Mouse (Mus musculus): ENCODE data around the gene Heatr4.
A peak's percentile ranks its signal among the peaks of the same experiment; 100 is the strongest.
"Not testable (repeated sequence)": the region's sequence is repeated elsewhere in the genome, so short reads cannot be mapped to it uniquely, and the experiment has no call there.

The Heatr4 gene

GRCm38 (mm10) chr12:83984752-83985151, at the start of gene Heatr4:
Heatr4 (minus strand) TSS chr12:83984852.
- DNase-seq (ENCODE audit: low spot score) = no peak

GRCm38 (mm10) chr12:84034108-84034507, 49.5 kb upstream of the Heatr4 start:
- no peak for DNase-seq (ENCODE audit: low spot score)

GRCm38 (mm10) chr12:84033302-84033701, 48.6 kb upstream of the Heatr4 start:
- DNase-seq (ENCODE audit: low spot score) = not testable (repeated sequence)

GRCm38 (mm10) chr12:84032854-84033253, 48.2 kb upstream of the Heatr4 start:
- DNase-seq (ENCODE audit: low spot score) = no peak

GRCm38 (mm10) chr12:84030659-84031332, 46.1 kb upstream of the Heatr4 start:
- peak; percentile 46 for DNase-seq (ENCODE audit: low spot score)

GRCm38 (mm10) chr12:84029043-84029442, 44.4 kb upstream of the Heatr4 start:
- not testable (repeated sequence) for DNase-seq (ENCODE audit: low spot score)

GRCm38 (mm10) chr12:84028328-84028727, 43.7 kb upstream of the Heatr4 start:
- DNase-seq (ENCODE audit: low spot score) = not testable (repeated sequence)

GRCm38 (mm10) chr12:84025888-84026287, 41.2 kb upstream of the Heatr4 start:
- DNase-seq (ENCODE audit: low spot score) = no peak

GRCm38 (mm10) chr12:84023052-84023745, 38.5 kb upstream of the Heatr4 start:
- DNase-seq (ENCODE audit: low spot score) = no peak

- DNase-seq (ENCODE audit: low spot score) = not testable (repeated sequence)
Measured at GRCm38 (mm10) chr12:84022266-84022665, 37.6 kb upstream of the Heatr4 start.

GRCm38 (mm10) chr12:84020528-84020927, 35.9 kb upstream of the Heatr4 start:
- peak; percentile 58 for DNase-seq (ENCODE audit: low spot score)

GRCm38 (mm10) chr12:84013701-84014100, 29.0 kb upstream of the Heatr4 start:
- DNase-seq (ENCODE audit: low spot score) = no peak

GRCm38 (mm10) chr12:84013130-84013529, 28.5 kb upstream of the Heatr4 start:
- no peak for DNase-seq (ENCODE audit: low spot score)

GRCm38 (mm10) chr12:84011251-84012040, 26.8 kb upstream of the Heatr4 start:
- DNase-seq (ENCODE audit: low spot score) = peak; percentile 77

GRCm38 (mm10) chr12:84010201-84010600, 25.5 kb upstream of the Heatr4 start:
- DNase-seq (ENCODE audit: low spot score) = no peak

GRCm38 (mm10) chr12:84009171-84009965, 24.7 kb upstream of the Heatr4 start, which contains the start of gene Acot1:
Acot1 (plus strand) TSS chr12:84009490.
- peak; percentile 77 for DNase-seq (ENCODE audit: low spot score)

GRCm38 (mm10) chr12:84008729-84009128, 24.1 kb upstream of the Heatr4 start:
- DNase-seq (ENCODE audit: low spot score) = no peak

- no peak for DNase-seq (ENCODE audit: low spot score)
Measured at GRCm38 (mm10) chr12:84008251-84008650, 23.6 kb upstream of the Heatr4 start.

- no peak for DNase-seq (ENCODE audit: low spot score)
Measured at GRCm38 (mm10) chr12:84003866-84004265, 19.2 kb upstream of the Heatr4 start.

GRCm38 (mm10) chr12:84000418-84000817, 15.8 kb upstream of the Heatr4 start:
- DNase-seq (ENCODE audit: low spot score) = no peak

- DNase-seq (ENCODE audit: low spot score) = peak; percentile 47
Measured at GRCm38 (mm10) chr12:83999237-83999636, 14.6 kb upstream of the Heatr4 start.
